Mouse (Mus musculus): ENCODE measurements around the gene Gpd1. TPM values are rescaled to one million over a fixed set of nuclear protein-coding genes. Genes with fewer than 3 reads are reported as not detected.
A peak's percentile ranks its signal among the peaks of the same experiment; 100 is the strongest.

The Gpd1 gene
- total and polyA plus RNA-seq, 2 experiments from 2014 or later, result 1.2 to 2.8 TPM

DNA sequence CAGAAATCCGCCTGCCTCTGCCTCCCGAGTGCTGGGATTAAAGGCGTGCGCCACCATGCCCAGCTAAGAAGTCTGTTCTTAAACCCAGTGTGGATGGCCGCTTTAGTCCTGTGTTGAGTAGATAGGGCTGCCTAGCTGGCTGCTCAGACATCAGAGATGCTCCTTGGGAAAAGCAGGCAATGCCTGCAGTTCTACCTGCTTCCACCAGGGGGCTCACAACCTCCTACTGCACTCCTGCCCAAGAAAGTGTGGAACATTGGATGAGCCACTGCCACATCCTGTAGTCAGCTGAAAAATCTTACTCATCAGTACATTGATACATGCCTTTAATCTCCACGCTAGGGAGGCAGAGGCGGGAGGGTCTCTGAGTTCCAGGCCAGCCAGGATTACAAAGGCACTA is 2.5 kb upstream of the Gpd1 start:
- no peaks in the 10 kb centered on the region for H3K9me3 ChIP-seq (ENCODE audit: low read length)
- H3K4me1 ChIP-seq (ENCODE audit: insufficient read depth, low read length), result no peaks in the 10 kb centered on the region
- peaks cover 49% of the 10 kb centered on the region for H3K36me3 ChIP-seq (ENCODE audit: insufficient read depth, low read length)
- peak overlapping the region; percentile 51 for H3K27ac ChIP-seq (ENCODE audit: low read depth, low read length)
- no peak overlapping the region for H3K9ac ChIP-seq (replicated peaks; ENCODE audit: low read length, poor library complexity, severe bottlenecking)
- TF ChIP-seq CTCF (IDR thresholded peaks at IDR 0.05), result peak; percentile 98
- 36% methylated on average over 6 of the region's 7 CpGs for WGBS
- DNase-seq (ENCODE audit: low spot score) (peak; percentile 87), ATAC-seq (ENCODE audit: low FRiP score) (peak; percentile 38; the same call in 1 of the 2 replicates)
- no peak overlapping the region for H3K4me2 ChIP-seq (ENCODE audit: low read depth, low read length, poor library complexity, severe bottlenecking)
- H3K4me3 ChIP-seq (ENCODE audit: low read depth, low read length), result no peak overlapping the region
- no peaks in the 10 kb centered on the region for H3K27me3 ChIP-seq (ENCODE audit: insufficient read depth, low read length)

DNA sequence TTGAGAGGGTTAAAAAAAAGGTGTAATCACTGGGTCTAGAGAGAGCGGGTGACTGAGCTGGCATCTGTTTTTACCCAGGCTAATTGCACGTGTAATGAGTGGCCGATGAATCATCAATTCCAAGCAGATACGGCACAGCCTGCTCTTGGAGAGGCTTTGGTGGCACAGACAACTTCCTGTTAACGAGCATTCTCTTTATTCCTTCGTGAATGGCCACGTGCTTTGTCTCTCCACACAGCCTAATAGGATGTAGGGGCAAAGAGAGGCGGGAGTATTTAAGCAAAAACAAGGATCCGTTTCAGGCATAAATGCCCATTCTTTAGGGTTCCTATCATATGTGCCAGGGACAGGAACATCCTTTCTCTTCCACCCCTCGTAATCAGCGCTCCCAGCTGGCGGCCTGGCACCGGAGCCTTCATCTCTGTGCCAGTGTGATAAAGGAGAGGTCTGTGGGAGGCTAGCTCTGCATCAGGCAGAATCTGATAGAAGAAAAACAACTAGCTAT is 1.9 kb upstream of the Gpd1 start:
- Histone ChIP-seq H3K4me1 (ENCODE audit: insufficient read depth, low read length) (no peaks in the 10 kb centered on the region), H3K9ac (replicated peaks; ENCODE audit: low read length, poor library complexity, severe bottlenecking) (no peak overlapping the region), H3K9me3 (ENCODE audit: low read length) (no peaks in the 10 kb centered on the region), H3K36me3 (ENCODE audit: insufficient read depth, low read length) (peaks cover 45% of the 10 kb centered on the region), H3K4me3 (ENCODE audit: low read depth, low read length) (no peak overlapping the region), H3K27me3 (ENCODE audit: insufficient read depth, low read length) (no peaks in the 10 kb centered on the region), H3K27ac (ENCODE audit: low read depth, low read length) (peak overlapping the region; percentile 51), H3K4me2 (ENCODE audit: low read depth, low read length, poor library complexity, severe bottlenecking) (no peak overlapping the region)
- DNase-seq (ENCODE audit: low spot score) (peak; percentile 57), ATAC-seq (ENCODE audit: low FRiP score) (no peak)
- TF ChIP-seq CTCF (IDR thresholded peaks at IDR 0.05), result no peak
- 55% methylated on average over 13 of the region's 13 CpGs for WGBS

DNA sequence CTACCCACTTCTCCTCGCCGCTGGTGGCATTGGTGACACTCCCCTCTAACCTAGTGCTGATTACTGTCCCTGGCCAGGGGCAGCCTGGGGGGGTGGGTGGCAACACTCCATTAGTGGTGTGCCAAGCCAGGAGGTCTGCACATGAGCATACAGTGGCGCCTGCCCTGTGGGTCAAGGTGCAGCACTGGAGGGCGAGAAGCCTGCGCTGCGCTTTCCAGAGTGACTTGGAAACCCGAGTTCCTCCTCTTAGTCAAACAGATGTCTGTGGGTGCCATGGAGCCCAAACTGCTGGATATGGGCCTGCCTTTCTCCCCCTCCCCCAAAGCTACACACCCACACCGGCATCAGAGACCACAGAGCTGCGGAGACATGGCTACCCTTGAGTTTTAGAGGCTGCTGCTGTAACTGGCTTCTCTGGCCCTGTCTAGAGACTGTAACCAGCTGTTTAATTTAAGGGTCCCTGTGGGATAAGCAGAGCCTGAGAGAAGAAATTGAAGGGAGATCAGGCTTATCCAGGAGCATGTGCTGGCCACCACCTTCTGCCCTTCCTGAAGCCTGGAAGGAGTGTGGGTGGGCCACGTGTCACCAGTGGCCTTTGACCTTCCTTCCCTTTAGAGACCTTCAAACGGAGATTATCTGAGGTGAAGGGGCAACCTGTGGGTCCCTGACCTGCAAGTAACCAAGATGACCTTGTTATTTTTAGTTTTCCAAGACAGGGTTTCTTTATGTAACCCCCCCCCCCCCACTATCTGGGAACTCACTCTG is 1.2 kb upstream of the Gpd1 start:
- Histone ChIP-seq H3K9ac (replicated peaks; ENCODE audit: low read length, poor library complexity, severe bottlenecking) (no peak overlapping the region), H3K27ac (ENCODE audit: low read depth, low read length) (peak overlapping the region; percentile 51; the same call in 1 of the 2 replicates), H3K4me2 (ENCODE audit: low read depth, low read length, poor library complexity, severe bottlenecking) (no peak overlapping the region), H3K4me3 (ENCODE audit: low read depth, low read length) (no peak overlapping the region), H3K4me1 (ENCODE audit: insufficient read depth, low read length) (no peaks in the 10 kb centered on the region), H3K36me3 (ENCODE audit: insufficient read depth, low read length) (peaks cover 42% of the 10 kb centered on the region), H3K9me3 (ENCODE audit: low read length) (no peaks in the 10 kb centered on the region), H3K27me3 (ENCODE audit: insufficient read depth, low read length) (no peaks in the 10 kb centered on the region)
- ATAC-seq (ENCODE audit: low FRiP score), result no peak
- DNase-seq (ENCODE audit: low spot score), result no peak
- TF ChIP-seq CTCF (IDR thresholded peaks at IDR 0.05), result no peak
- 77% methylated on average over 11 of the region's 11 CpGs for whole genome bisulfite sequencing

DNA sequence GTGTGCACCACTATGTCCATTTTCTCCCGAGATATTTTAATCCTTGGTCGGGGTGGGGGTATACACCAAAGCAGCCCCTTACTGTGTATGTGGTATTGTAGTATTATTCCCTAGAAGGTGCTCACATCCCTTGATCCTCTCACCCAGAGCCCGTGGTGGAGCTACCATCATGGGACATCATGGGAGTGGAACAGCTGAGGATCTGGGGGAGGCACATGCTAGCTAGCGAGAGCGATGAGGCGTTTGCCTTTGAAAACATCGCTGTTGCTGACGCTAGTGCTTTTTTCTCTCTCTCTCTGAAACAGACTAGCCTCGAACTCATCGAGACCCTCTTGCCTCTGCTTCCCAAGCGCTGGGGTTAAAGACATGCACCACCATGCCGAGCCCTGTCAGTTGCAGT is 501 bp upstream of the Gpd1 start:
- DNase-seq (ENCODE audit: low spot score), result no peak
- H3K9me3 ChIP-seq (ENCODE audit: low read length), result no peaks in the 10 kb centered on the region
- WGBS, result 86% methylated on average over 12 of the region's 12 CpGs
- no peak overlapping the region for H3K27ac ChIP-seq (ENCODE audit: low read depth, low read length)
- no peak overlapping the region for H3K4me2 ChIP-seq (ENCODE audit: low read depth, low read length, poor library complexity, severe bottlenecking)
- ATAC-seq (ENCODE audit: low FRiP score), result no peak
- H3K4me1 ChIP-seq (ENCODE audit: insufficient read depth, low read length), result no peaks in the 10 kb centered on the region
- H3K9ac ChIP-seq (replicated peaks; ENCODE audit: low read length, poor library complexity, severe bottlenecking), result no peak overlapping the region
- TF ChIP-seq CTCF (IDR thresholded peaks at IDR 0.05), result no peak
- no peak overlapping the region for H3K4me3 ChIP-seq (ENCODE audit: low read depth, low read length)
- H3K36me3 ChIP-seq (ENCODE audit: insufficient read depth, low read length), result peaks cover 35% of the 10 kb centered on the region
- no peaks in the 10 kb centered on the region for H3K27me3 ChIP-seq (ENCODE audit: insufficient read depth, low read length)

DNA sequence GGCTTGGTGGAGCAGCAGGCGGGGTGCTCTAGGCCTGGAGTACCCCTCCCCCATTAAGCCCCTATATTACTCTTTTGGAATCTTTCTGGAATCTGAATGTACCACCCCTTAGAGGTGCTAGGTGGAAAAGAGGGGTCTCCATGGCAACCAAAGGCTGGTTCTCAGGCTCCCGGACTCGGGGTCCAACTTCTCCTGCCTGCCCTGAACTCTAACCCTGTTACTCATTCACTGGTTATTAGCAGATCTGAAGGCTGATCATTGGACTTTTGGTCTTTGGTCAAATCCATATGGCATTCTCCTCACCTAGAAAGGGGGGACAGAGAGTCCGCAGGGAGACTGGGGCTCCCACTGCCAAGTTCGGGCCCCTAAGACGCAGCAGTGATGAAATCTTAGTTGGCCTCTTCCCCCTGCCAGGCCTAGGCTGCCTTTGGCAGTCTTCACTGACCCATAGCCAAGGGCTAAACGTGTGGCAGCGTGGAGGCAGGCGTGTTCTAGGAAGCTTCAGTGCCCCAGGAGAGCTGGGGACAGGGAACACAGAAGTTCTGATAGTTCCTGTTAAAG is 1.2 kb downstream of the Gpd1 start:
- WGBS, result 74% methylated on average over 9 of the region's 9 CpGs
- no peak overlapping the region for H3K27ac ChIP-seq (ENCODE audit: low read depth, low read length)
- H3K4me2 ChIP-seq (ENCODE audit: low read depth, low read length, poor library complexity, severe bottlenecking), result no peak overlapping the region
- no peaks in the 10 kb centered on the region for H3K4me1 ChIP-seq (ENCODE audit: insufficient read depth, low read length)
- H3K9me3 ChIP-seq (ENCODE audit: low read length), result no peaks in the 10 kb centered on the region
- peaks cover 23% of the 10 kb centered on the region for H3K36me3 ChIP-seq (ENCODE audit: insufficient read depth, low read length)
- DNase-seq (ENCODE audit: low spot score) (no peak), ATAC-seq (ENCODE audit: low FRiP score) (no peak)
- no peaks in the 10 kb centered on the region for H3K27me3 ChIP-seq (ENCODE audit: insufficient read depth, low read length)
- TF ChIP-seq CTCF (IDR thresholded peaks at IDR 0.05), result no peak
- H3K4me3 ChIP-seq (ENCODE audit: low read depth, low read length), result no peak overlapping the region
- no peak overlapping the region for H3K9ac ChIP-seq (replicated peaks; ENCODE audit: low read length, poor library complexity, severe bottlenecking)

DNA sequence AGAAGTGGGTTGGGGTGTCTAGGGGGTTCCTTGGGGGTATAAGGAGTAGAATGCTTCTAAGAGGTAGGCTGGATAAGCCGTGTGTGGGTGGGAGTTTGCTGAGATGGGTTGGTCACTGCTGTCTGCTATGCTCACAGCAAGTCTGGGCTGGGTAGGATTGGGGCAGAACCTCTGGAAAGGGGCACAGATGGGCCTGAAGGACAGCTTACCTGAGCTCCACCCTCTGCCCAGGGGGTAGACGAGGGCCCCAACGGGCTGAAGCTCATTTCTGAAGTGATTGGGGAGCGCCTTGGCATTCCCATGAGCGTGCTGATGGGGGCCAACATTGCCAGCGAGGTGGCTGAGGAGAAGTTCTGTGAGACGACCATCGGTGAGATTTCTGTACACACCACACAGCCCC is 2.5 kb downstream of the Gpd1 start:
- H3K4me1 ChIP-seq (ENCODE audit: insufficient read depth, low read length), result no peaks in the 10 kb centered on the region; the same call in none of the 2 replicates
- 79% methylated on average over 8 of the region's 8 CpGs for WGBS

More for the DNA sequence above, 2.5 kb downstream of the Gpd1 start:
- TF ChIP-seq CTCF (IDR thresholded peaks at IDR 0.05), result no peak
- no peak for DNase-seq (ENCODE audit: low spot score)
- H3K4me3 ChIP-seq (ENCODE audit: low read depth, low read length), result no peak overlapping the region
- no peak for ATAC-seq (ENCODE audit: low FRiP score)
- H3K9ac ChIP-seq (replicated peaks; ENCODE audit: low read length, poor library complexity, severe bottlenecking), result no peak overlapping the region
- peaks cover 14% of the 10 kb centered on the region; the same call in 1 of the 2 replicates for H3K36me3 ChIP-seq (ENCODE audit: insufficient read depth, low read length)
- H3K9me3 ChIP-seq (ENCODE audit: low read length), result no peaks in the 10 kb centered on the region
- H3K4me2 ChIP-seq (ENCODE audit: low read depth, low read length, poor library complexity, severe bottlenecking), result no peak overlapping the region
- no peaks in the 10 kb centered on the region for H3K27me3 ChIP-seq (ENCODE audit: insufficient read depth, low read length)
- H3K27ac ChIP-seq (ENCODE audit: low read depth, low read length), result no peak overlapping the region

Measured in midbrain, postnatal 0 days (tissue).